Mouse (Mus musculus) hindbrain, postnatal 0 days (tissue): Measurements from ENCODE around the gene Npepps. TPM values are rescaled to one million over a fixed set of nuclear protein-coding genes. Genes with fewer than 3 reads are reported as not detected.

ENCODE experiments used
- ATAC-seq: fragments of 200-750 bp; cut with Nextera tagmentation; 2 replicates; pipeline ENCODE4 v1.8.0; 2017; ENCODE audit warnings: mild to moderate bottlenecking, moderate TSS enrichment, moderate library complexity
- DNase-seq: peaks from one replicate; pipeline ENCODE4 v3.0.0-alpha.2; 2015; ENCODE audit warnings: low spot score
- H3K27ac ChIP-seq: fragments of 300-500 bp; sonication (generic); 2 replicates; pipeline ENCODE4 v1.5.1; 2014; ENCODE audit warnings: mild to moderate bottlenecking
- H3K27me3 ChIP-seq: fragments of 300-500 bp; sonication (generic); 2 replicates; pipeline ENCODE4 v1.6.1; 2014; ENCODE audit warnings: low read length, mixed read lengths; ENCODE audit not compliant: insufficient read depth
- H3K36me3 ChIP-seq: fragments of 300-500 bp; sonication (generic); 2 replicates; pipeline ENCODE4 v1.6.1; 2014; ENCODE audit warnings: low read length, mixed read lengths; ENCODE audit not compliant: insufficient read depth
- H3K4me1 ChIP-seq: fragments of 300-500 bp; sonication (generic); 2 replicates; pipeline ENCODE4 v1.6.1; 2014; ENCODE audit warnings: antibody characterized with exemption, low read length, mixed read lengths; ENCODE audit not compliant: insufficient read depth
- H3K4me2 ChIP-seq: fragments of 300-500 bp; sonication (generic); 2 replicates; pipeline ENCODE4 v1.6.1; 2014; ENCODE audit warnings: low read depth, mild to moderate bottlenecking, low read length, moderate library complexity, mixed read lengths
- H3K4me3 ChIP-seq: fragments of 300-500 bp; sonication (generic); 2 replicates; pipeline ENCODE4 v1.5.1; 2014; ENCODE audit warnings: low read length
- H3K9ac ChIP-seq: fragments of 300-500 bp; sonication (generic); replicated peaks from 2 replicates; pipeline ENCODE4 v1.6.1; 2014; ENCODE audit warnings: mild to moderate bottlenecking, low read length, moderate library complexity, mixed read lengths
- H3K9me3 ChIP-seq: fragments of 300-500 bp; sonication (generic); 2 replicates; pipeline ENCODE4 v1.6.1; 2016; ENCODE audit warnings: low read length, mixed read lengths
- CTCF ChIP-seq: IDR thresholded peaks from 2 replicates; pipeline ENCODE4 v1.5.1; 2016; ENCODE audit warnings: antibody characterized with exemption, control low read depth, low read depth
- WGBS: fragments of 180-500 bp; shearing (Covaris S2); extraction: QIAGEN DNeasy Blood & Tissue Kit; methylation state at CpG from one replicate; pipeline ENCODE4 v1.1.7; 2014; 5-methylcytosine and 5-hydroxymethylcytosine counted together
- polyA plus RNA-seq: library from polyadenylated mRNA; unstranded; fragments of >200 nt; fragmentation: Nextera tagmentation; extraction: Ambion mirVana; gene quantifications from 2 replicates; pipeline ENCODE4 v1.2.1, GENCODE M21; 2015
- total RNA-seq: library from RNA; depleted of rRNA; stranded (reverse); fragments of >200 nt; gene quantifications from 2 replicates; pipeline ENCODE4 v1.2.3, GENCODE M21; 2014

Npepps gene
- total and polyA plus RNA-seq, 2 experiments from 2014 or later = 69.2 to 102 TPM

DNA sequence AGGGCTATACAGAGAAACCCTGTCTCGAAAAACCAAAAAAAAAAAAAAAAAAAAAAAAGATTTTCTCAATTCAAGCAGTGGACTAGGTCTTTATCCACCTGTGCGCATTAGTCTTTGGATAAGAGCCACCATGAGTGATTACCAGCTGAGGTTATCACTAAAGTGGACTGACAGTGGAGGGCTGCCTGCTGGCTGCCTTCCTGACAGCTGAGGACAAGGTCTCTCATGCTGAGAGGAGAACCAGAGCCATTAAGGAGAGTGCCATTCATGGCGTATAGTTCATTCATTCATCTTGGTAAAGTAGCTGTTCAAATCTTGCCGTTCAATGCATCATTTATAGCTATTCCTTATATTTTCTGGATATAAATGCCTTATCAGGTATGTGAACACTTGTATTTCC, 16.1 kb upstream of the Npepps start:
- Histone ChIP-seq H3K27me3 (no peaks in the 10 kb centered on the region), H3K9ac (no peak overlapping the region), H3K36me3 (no peaks in the 10 kb centered on the region), H3K4me1 (no peaks in the 10 kb centered on the region), H3K4me3 (no peak overlapping the region), H3K9me3 (no peaks in the 10 kb centered on the region), H3K27ac (no peak overlapping the region), H3K4me2 (no peak overlapping the region)
- TF ChIP-seq CTCF = no peak
- ATAC-seq (no peak), DNase-seq (no peak)
- 82% methylated on average over 3 of the region's 4 CpGs for WGBS

DNA sequence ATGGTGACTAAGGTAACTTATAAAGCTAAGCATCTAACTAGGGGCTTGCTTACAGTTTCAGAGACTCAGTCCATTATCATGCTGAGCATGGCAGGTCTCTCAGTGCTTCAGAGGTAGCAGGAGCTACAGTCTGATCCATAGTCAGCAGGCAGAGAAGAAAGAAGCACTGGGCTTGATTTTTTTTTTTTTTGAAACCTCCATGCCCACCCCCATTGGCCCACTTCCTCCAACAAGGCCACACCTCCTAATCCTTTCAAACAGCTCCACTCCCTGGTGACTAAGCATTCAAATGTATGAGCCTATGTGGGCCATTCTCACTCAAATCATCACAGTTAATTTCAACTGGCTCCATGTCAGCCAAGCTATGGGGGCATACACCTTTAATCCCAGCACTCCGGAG, 12.3 kb upstream of the Npepps start:
- WGBS = 88% methylated on average over 1 of the region's 1 CpGs
- TF ChIP-seq CTCF = no peak
- H3K4me3 ChIP-seq = no peak overlapping the region
- H3K36me3 ChIP-seq = no peaks in the 10 kb centered on the region
- H3K4me2 ChIP-seq = no peak overlapping the region
- H3K4me1 ChIP-seq = no peaks in the 10 kb centered on the region
- H3K27ac ChIP-seq = no peak overlapping the region
- no peaks in the 10 kb centered on the region for H3K9me3 ChIP-seq
- ATAC-seq (no peak), DNase-seq (no peak)
- no peaks in the 10 kb centered on the region for H3K27me3 ChIP-seq
- H3K9ac ChIP-seq = no peak overlapping the region

DNA sequence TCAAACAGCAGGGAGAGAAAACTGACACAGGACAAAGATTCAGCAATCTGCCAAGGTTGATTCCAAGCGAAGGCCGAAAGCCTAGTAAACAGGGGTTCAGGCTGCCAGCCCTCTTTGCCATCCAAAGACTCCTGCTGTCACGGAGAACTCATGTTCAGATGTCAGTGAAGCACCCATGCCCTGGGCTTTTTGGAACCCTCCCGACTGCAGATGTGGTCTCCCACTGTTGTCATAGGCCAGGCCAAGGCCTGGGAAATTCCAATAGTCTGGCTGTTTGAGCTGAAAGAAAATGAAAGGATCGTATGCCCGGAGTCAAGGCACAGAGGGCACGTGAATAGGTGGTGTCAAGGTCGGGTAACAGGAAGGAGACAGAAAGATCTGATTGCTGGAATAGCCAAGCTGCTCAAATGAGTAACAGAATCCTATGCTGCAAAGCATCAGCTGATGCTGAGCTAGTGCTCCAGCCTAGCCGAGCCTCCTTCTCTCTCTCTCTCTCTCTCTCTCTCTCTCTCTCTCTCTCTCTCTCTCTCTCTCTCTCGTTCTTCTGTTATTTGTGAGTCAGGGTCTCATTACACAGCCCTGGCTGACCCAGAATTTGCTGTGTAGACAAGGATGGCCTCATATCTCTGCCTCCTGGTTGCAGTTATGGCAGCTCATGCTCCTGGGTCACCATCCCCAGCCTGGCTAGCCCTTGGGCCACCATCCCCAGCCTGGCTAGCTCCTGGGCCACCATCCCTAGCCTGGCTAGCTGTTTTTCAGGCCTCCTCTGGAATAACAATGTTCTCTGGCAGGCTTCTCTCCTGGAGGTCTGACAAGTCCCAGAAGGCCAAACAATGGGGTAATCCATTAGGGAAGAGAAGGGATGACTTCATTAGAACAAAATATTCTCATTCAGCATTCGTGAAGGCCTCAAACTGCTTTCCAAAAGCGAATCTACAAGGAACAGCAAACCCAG, 9.1 kb upstream of the Npepps start:
- DNase-seq (peak; percentile 17), ATAC-seq (no peak)
- Histone ChIP-seq H3K4me1 (no peaks in the 10 kb centered on the region), H3K4me2 (no peak overlapping the region), H3K9ac (no peak overlapping the region), H3K9me3 (no peaks in the 10 kb centered on the region), H3K27ac (peak overlapping the region; percentile 22; the same call in 1 of the 2 replicates), H3K4me3 (no peak overlapping the region), H3K27me3 (no peaks in the 10 kb centered on the region), H3K36me3 (no peaks in the 10 kb centered on the region)
- 30% methylated on average over 11 of the region's 12 CpGs for WGBS
- no peak for TF ChIP-seq CTCF

DNA sequence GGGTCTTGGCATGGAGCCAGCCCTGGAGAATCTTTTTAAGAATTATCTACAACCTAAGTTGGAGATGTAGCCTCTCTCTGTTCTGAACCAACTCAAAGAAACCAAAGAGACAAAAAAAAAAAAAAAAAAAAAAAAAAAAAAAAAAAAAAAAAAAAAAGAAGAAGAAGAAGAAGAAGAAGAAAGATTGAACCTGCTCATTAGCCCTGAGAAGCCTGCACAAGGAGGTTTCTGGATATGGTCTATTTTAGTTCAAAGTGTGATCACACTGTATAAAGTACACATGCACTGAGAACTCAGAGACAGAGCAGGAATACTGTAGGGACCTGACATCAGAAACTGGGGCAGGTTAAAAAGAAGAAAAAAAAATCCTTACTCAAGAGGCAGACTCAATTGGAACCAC, 7.2 kb upstream of the Npepps start:
- Histone ChIP-seq H3K36me3 (no peaks in the 10 kb centered on the region), H3K9ac (no peak overlapping the region), H3K27ac (no peak overlapping the region), H3K4me3 (no peak overlapping the region), H3K27me3 (no peaks in the 10 kb centered on the region), H3K9me3 (no peaks in the 10 kb centered on the region), H3K4me2 (no peak overlapping the region), H3K4me1 (no peaks in the 10 kb centered on the region)
- TF ChIP-seq CTCF = no peak
- DNase-seq (no peak), ATAC-seq (no peak)

DNA sequence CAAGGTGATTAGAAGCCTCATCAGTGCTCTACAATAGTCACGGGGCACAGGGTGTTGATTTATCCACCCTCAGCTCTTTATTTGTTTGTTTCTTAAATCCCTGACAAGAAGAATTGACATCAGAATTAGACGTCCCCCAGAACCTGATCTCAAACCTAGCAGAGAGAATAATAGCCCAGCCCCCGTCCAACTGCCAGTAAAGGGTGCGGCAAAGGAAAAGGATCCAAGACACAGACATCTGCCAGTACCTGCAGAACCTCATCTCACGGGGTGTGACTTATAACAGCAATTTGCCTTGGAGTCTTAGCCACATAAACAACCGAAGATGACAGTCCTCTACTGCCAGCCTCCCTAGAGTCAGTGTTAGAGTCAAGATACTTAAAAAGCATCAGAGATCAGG, 6.5 kb upstream of the Npepps start:
- no peak overlapping the region for H3K4me3 ChIP-seq
- DNase-seq (no peak), ATAC-seq (no peak)
- H3K9ac ChIP-seq = no peak overlapping the region
- WGBS = 59% methylated on average over 6 of the region's 6 CpGs
- no peak overlapping the region for H3K4me2 ChIP-seq
- H3K27me3 ChIP-seq = no peaks in the 10 kb centered on the region
- H3K9me3 ChIP-seq = no peaks in the 10 kb centered on the region
- no peaks in the 10 kb centered on the region for H3K4me1 ChIP-seq
- no peak overlapping the region for H3K27ac ChIP-seq
- no peaks in the 10 kb centered on the region for H3K36me3 ChIP-seq
- no peak for TF ChIP-seq CTCF

DNA sequence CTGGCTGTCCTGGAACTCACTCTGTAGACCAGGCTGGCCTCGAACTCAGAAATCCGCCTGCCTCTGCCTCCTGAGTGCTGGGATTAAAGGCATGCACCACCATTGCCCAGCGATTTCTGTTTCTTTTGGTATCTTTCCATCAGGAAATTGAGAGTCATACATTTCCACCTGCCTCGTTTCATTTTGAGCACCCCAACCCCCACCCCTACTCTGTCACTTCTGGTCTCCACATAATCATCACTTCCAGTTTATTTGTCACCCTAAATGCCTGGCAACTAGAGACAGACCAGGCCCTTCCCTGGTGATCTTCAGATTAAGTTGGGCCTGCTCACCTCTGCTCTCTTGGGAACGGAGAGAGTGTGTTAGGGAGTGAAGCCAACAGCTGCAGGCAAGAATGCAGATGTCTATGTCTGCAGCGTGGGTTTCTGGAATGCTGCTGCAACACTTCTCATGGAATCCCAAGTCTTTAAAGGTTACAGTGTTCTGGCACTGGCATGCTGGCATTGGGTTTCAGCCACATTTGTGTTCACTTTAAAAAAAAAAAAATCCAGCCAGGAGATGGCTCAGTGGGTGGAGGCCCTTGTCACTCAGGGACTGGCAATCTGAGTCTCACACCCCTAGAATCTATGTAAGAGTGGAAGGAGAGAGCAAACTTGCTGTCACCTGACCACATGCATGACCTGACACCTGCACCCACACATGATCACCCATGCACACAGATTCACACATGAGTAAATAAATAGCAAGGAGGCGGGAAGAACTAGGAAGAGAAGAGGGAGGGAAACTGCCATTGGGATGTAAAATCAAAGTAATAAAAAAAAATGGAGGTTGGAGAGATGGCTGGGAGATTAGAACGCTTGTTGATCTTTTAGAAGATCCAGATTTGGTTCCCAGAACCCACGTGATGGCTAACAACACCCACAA, 5.7 kb upstream of the Npepps start:
- WGBS = 77% methylated on average over 9 of the region's 9 CpGs
- Histone ChIP-seq H3K4me3 (no peak overlapping the region), H3K4me1 (no peaks in the 10 kb centered on the region), H3K9me3 (no peaks in the 10 kb centered on the region), H3K27me3 (no peaks in the 10 kb centered on the region), H3K27ac (no peak overlapping the region), H3K9ac (no peak overlapping the region), H3K4me2 (no peak overlapping the region), H3K36me3 (no peaks in the 10 kb centered on the region)
- DNase-seq (no peak), ATAC-seq (no peak)
- no peak for TF ChIP-seq CTCF
